Comparison of ENCODE assay signal across 15 mouse cellular contexts in the genomic region with DNA sequence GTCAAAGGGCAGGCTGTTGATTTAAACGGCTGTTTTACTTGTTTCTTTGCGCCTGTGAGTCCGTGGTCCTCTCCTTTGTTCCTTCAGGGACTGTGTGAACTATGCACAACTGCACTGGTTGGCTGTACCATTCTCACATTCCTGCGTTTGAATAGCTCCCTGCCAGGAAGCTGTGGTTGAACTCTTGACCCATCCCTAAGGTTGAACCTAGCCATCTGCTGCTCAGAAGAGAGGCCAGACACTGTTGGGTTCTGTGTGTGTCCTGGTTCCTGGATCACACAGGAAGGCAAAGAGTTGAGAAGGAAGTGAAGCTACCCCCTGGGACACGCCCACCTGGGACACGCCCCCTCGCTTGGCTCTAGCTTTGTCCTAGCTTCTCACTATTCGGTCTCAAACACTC.
A peak's percentile ranks its signal among the peaks of the same experiment; 100 is the strongest.
DNase-seq lines count a peak whose midpoint lies in the region; ATAC-seq and TF ChIP-seq lines count a peak whose summit lies in the region.
"Had no signal": no experiment of that assay in that cellular context is flagged by ENCODE, and none has a peak within 500 bp of the region (broad histone marks: within the 10 kb centered on the region; RNA-seq: fewer than 3 reads in every experiment).

No protein-coding gene starts in this region.

- H3K9ac ChIP-seq in forebrain, embryonic 14.5 days (ENCODE audit: low read length), result no peak overlapping the region
- H3K9ac ChIP-seq in midbrain, postnatal 0 days (replicated peaks; ENCODE audit: low read length, poor library complexity, severe bottlenecking), result no peak overlapping the region
- H3K9ac ChIP-seq in stomach, postnatal 0 days (ENCODE audit: low read length), result no peak overlapping the region
- H3K9ac ChIP-seq: forebrain, embryonic 12.5 days; hindbrain, embryonic 14.5 days; lung, embryonic 14.5 days; neural tube, embryonic 12.5 days had no signal

- no peak for DNase-seq in forebrain, embryonic 10.5 days (ENCODE audit: extremely low spot score, low spot score)
- no peak for DNase-seq in forebrain, embryonic 14.5 days (ENCODE audit: low spot score)
- peak; percentile 41 for DNase-seq in midbrain, embryonic 10.5 days (ENCODE audit: low spot score)
- no peak for DNase-seq in midbrain, postnatal 0 days (ENCODE audit: low spot score)
- peak; percentile 37 for DNase-seq in embryonic facial prominence, embryonic 10.5 days (ENCODE audit: low spot score)
- DNase-seq in stomach, postnatal 0 days (ENCODE audit: low spot score), result peak; percentile 42
- DNase-seq in gastrocnemius, postnatal 36 days, result no peak
- DNase-seq in cerebellum, adult 11 months, result no peak
- DNase-seq: cerebellum, postnatal 25 days; heart, adult 2 months; lung, embryonic 14.5 days had no signal

- H3K4me2 ChIP-seq in forebrain, embryonic 14.5 days (ENCODE audit: low read length), result no peak overlapping the region
- H3K4me2 ChIP-seq in midbrain, postnatal 0 days (ENCODE audit: low read depth, low read length, poor library complexity, severe bottlenecking), result no peak overlapping the region
- no peak overlapping the region for H3K4me2 ChIP-seq in stomach, postnatal 0 days (replicated peaks; ENCODE audit: low read depth)
- H3K4me2 ChIP-seq: forebrain, embryonic 12.5 days; hindbrain, embryonic 14.5 days; lung, embryonic 14.5 days; midbrain, embryonic 11.5 days; neural tube, embryonic 12.5 days had no signal

- 42% methylated on average over 8 of the region's 8 CpGs for WGBS in forebrain, embryonic 10.5 days
- 45% methylated on average over 8 of the region's 8 CpGs for WGBS in forebrain, embryonic 14.5 days
- WGBS in midbrain, embryonic 10.5 days, result 41% methylated on average over 8 of the region's 8 CpGs
- WGBS in midbrain, postnatal 0 days, result 58% methylated on average over 8 of the region's 8 CpGs
- WGBS in embryonic facial prominence, embryonic 10.5 days, result 32% methylated on average over 8 of the region's 8 CpGs
- WGBS in stomach, postnatal 0 days, result 46% methylated on average over 8 of the region's 8 CpGs

- no peak for ATAC-seq in forebrain, embryonic 14.5 days
- no peak for ATAC-seq in midbrain, postnatal 0 days (ENCODE audit: low FRiP score)
- peak; percentile 47; the same call in 1 of the 2 replicates for ATAC-seq in stomach, postnatal 0 days (ENCODE audit: low FRiP score, low TSS enrichment)

- H3K4me3 ChIP-seq in forebrain, embryonic 10.5 days, result no peak overlapping the region
- no peak overlapping the region for H3K4me3 ChIP-seq in forebrain, embryonic 14.5 days (ENCODE audit: low read depth, low read length)
- no peak overlapping the region for H3K4me3 ChIP-seq in midbrain, embryonic 10.5 days
- no peak overlapping the region for H3K4me3 ChIP-seq in midbrain, postnatal 0 days (ENCODE audit: low read depth, low read length)
- no peak overlapping the region for H3K4me3 ChIP-seq in embryonic facial prominence, embryonic 10.5 days
- H3K4me3 ChIP-seq in stomach, postnatal 0 days (ENCODE audit: low read depth, low read length), result no peak overlapping the region
- H3K4me3 ChIP-seq: forebrain, embryonic 12.5 days; heart, adult 2 months; neural tube, embryonic 12.5 days had no signal

- H3K27ac ChIP-seq in forebrain, embryonic 10.5 days, result peak overlapping the region; percentile 42
- H3K27ac ChIP-seq in forebrain, embryonic 14.5 days (ENCODE audit: low read depth, low read length), result no peak overlapping the region
- H3K27ac ChIP-seq in midbrain, embryonic 10.5 days (replicated peaks), result 0 out of 2 replicates have a peak overlapping the region, but pooled peaks have one; percentile 43
- no peak overlapping the region for H3K27ac ChIP-seq in midbrain, postnatal 0 days (ENCODE audit: low read depth, low read length)
- H3K27ac ChIP-seq in embryonic facial prominence, embryonic 10.5 days (replicated peaks), result peak overlapping the region; percentile 48
- H3K27ac ChIP-seq in stomach, postnatal 0 days (replicated peaks), result no peak overlapping the region
- H3K27ac ChIP-seq: forebrain, embryonic 12.5 days; heart, adult 2 months; hindbrain, embryonic 14.5 days; neural tube, embryonic 12.5 days had no signal

- no peaks in the 10 kb centered on the region for H3K9me3 ChIP-seq in forebrain, embryonic 10.5 days
- H3K9me3 ChIP-seq in forebrain, embryonic 14.5 days (replicated peaks; ENCODE audit: control insufficient read depth, low read length), result no peaks in the 10 kb centered on the region
- H3K9me3 ChIP-seq in midbrain, embryonic 10.5 days (replicated peaks), result no peaks in the 10 kb centered on the region
- H3K9me3 ChIP-seq in midbrain, postnatal 0 days (ENCODE audit: low read length), result no peaks in the 10 kb centered on the region
- H3K9me3 ChIP-seq in embryonic facial prominence, embryonic 10.5 days, result no peaks in the 10 kb centered on the region
- no peaks in the 10 kb centered on the region for H3K9me3 ChIP-seq in stomach, postnatal 0 days (ENCODE audit: control insufficient read depth, low read length)
- H3K9me3 ChIP-seq: forebrain, embryonic 12.5 days; neural tube, embryonic 12.5 days had no signal

- H3K27me3 ChIP-seq in forebrain, embryonic 10.5 days (ENCODE audit: poor library complexity, severe bottlenecking), result no peaks in the 10 kb centered on the region
- no peaks in the 10 kb centered on the region for H3K27me3 ChIP-seq in forebrain, embryonic 14.5 days (replicated peaks; ENCODE audit: control insufficient read depth, insufficient read depth, low read length)
- no peaks in the 10 kb centered on the region for H3K27me3 ChIP-seq in midbrain, embryonic 10.5 days (ENCODE audit: low read depth, poor library complexity, severe bottlenecking)
- H3K27me3 ChIP-seq in midbrain, postnatal 0 days (ENCODE audit: insufficient read depth, low read length), result no peaks in the 10 kb centered on the region
- H3K27me3 ChIP-seq in embryonic facial prominence, embryonic 10.5 days (replicated peaks; ENCODE audit: low read depth, poor library complexity, severe bottlenecking), result no peaks in the 10 kb centered on the region
- H3K27me3 ChIP-seq in stomach, postnatal 0 days (ENCODE audit: control insufficient read depth, insufficient read depth, low read length), result no peaks in the 10 kb centered on the region
- H3K27me3 ChIP-seq: forebrain, embryonic 12.5 days; neural tube, embryonic 12.5 days had no signal

- TF ChIP-seq CTCF in midbrain, postnatal 0 days (IDR thresholded peaks at IDR 0.05), result no peak
- TF ChIP-seq CTCF in stomach, postnatal 0 days (IDR thresholded peaks at IDR 0.05; ENCODE audit: low read depth), result no peak

- TF ChIP-seq EP300 in stomach, postnatal 0 days (optimal IDR thresholded peaks at IDR 0.05), result no peak

- H3K4me1 ChIP-seq in forebrain, embryonic 10.5 days, result peaks cover 24% of the 10 kb centered on the region
- H3K4me1 ChIP-seq in forebrain, embryonic 14.5 days (ENCODE audit: control insufficient read depth, insufficient read depth, low read length), result peaks cover 3% of the 10 kb centered on the region
- peaks cover 12% of the 10 kb centered on the region for H3K4me1 ChIP-seq in midbrain, embryonic 10.5 days
- H3K4me1 ChIP-seq in midbrain, postnatal 0 days (ENCODE audit: insufficient read depth, low read length), result peaks cover 5% of the 10 kb centered on the region; the same call in 1 of the 2 replicates
- peaks cover 44% of the 10 kb centered on the region for H3K4me1 ChIP-seq in embryonic facial prominence, embryonic 10.5 days
- no peaks in the 10 kb centered on the region for H3K4me1 ChIP-seq in stomach, postnatal 0 days (replicated peaks; ENCODE audit: control insufficient read depth, insufficient read depth)
- H3K4me1 ChIP-seq: forebrain, embryonic 12.5 days had no signal

- intact Hi-C loops in gastrocnemius, postnatal 36 days (cut with DNase I), result no loop called here

- no peaks in the 10 kb centered on the region for H3K36me3 ChIP-seq in forebrain, embryonic 10.5 days (replicated peaks)
- H3K36me3 ChIP-seq in forebrain, embryonic 14.5 days (ENCODE audit: control insufficient read depth, insufficient read depth, low read length), result no peaks in the 10 kb centered on the region
- no peaks in the 10 kb centered on the region for H3K36me3 ChIP-seq in midbrain, embryonic 10.5 days
- no peaks in the 10 kb centered on the region for H3K36me3 ChIP-seq in midbrain, postnatal 0 days (ENCODE audit: insufficient read depth, low read length)
- H3K36me3 ChIP-seq in embryonic facial prominence, embryonic 10.5 days (replicated peaks), result no peaks in the 10 kb centered on the region
- H3K36me3 ChIP-seq in stomach, postnatal 0 days (ENCODE audit: control insufficient read depth, insufficient read depth, low read length), result no peaks in the 10 kb centered on the region
- H3K36me3 ChIP-seq: forebrain, embryonic 12.5 days; neural tube, embryonic 12.5 days had no signal

Comparison
In these comparisons a context has a peak if more than half of its experiments do, and no peak if none do; other contexts are left out.
1. DNase-seq: peak in midbrain, embryonic 10.5 days (single experiment), embryonic facial prominence, embryonic 10.5 days (single experiment) and stomach, postnatal 0 days (single experiment); none in forebrain, embryonic 10.5 days (single experiment), forebrain, embryonic 14.5 days (single experiment), midbrain, postnatal 0 days (single experiment), gastrocnemius, postnatal 36 days (0 of 2) and cerebellum, adult 11 months (single experiment).
2. H3K27ac ChIP-seq: peak in forebrain, embryonic 10.5 days (single experiment), midbrain, embryonic 10.5 days (single experiment) and embryonic facial prominence, embryonic 10.5 days (single experiment); none in forebrain, embryonic 14.5 days (single experiment), midbrain, postnatal 0 days (single experiment) and stomach, postnatal 0 days (single experiment).